Mouse (Mus musculus): Measurements from ENCODE around the gene Dusp5.
"Not testable (repeated sequence)": the region's sequence is repeated elsewhere in the genome, so short reads cannot be mapped to it uniquely, and the experiment has no call there.

Dusp5 gene

DNA sequence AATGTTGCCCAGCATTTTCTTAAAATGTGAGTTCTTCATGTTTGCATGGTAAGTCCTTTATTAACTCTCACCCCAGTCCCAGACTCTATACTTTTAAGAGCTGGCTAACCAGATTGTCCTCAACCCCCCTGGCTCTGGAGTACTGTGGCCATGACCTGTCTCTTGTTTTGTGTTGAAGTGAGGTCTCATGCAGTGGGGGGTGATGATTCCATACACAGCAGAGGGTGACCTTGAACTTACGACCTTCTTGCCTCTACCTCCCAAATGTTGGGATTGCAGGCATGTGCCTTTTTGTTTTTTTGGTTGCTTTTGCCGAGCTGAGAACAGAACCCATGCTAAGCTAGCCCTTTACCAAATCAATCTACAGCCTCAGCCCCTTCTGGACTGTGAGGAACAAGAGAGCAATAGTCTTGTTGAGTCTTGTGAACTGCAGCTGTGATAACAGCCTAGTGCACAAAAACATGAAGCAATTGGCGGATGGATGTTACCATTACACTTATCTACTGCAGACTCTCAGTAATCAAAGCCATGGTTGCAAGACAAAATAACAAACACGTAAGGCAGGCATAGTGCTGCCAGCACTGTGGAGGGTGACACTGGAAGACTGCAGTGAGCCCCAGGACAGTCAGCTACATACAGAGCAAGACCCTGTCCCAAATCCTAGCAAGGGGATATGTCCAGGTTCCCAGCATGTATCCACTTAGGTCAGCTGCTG is 46.5 kb downstream of the Dusp5 start:
- no peak for DNase-seq (ENCODE audit: low read depth, low spot score)

DNA sequence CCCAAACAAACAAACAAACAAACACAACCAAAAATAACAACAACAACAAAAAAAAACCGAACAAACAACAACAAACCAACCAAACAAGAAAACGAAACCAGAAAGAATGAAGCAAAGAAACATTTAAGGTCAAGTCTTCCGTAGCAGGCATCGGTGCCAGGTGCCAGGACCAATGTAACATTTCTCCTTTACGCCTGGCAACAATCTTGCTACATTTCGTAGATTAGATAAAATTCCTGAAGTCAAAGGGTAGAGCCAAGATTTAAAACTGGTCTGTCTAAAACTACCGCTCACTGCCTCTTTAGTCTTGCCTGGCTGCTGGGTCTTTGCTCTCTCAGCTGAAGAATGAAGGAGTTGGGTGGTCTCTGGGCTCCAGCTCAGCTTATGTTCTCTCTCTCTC is 47.2 kb downstream of the Dusp5 start:
- DNase-seq (ENCODE audit: low read depth, low spot score), result no peak

DNA sequence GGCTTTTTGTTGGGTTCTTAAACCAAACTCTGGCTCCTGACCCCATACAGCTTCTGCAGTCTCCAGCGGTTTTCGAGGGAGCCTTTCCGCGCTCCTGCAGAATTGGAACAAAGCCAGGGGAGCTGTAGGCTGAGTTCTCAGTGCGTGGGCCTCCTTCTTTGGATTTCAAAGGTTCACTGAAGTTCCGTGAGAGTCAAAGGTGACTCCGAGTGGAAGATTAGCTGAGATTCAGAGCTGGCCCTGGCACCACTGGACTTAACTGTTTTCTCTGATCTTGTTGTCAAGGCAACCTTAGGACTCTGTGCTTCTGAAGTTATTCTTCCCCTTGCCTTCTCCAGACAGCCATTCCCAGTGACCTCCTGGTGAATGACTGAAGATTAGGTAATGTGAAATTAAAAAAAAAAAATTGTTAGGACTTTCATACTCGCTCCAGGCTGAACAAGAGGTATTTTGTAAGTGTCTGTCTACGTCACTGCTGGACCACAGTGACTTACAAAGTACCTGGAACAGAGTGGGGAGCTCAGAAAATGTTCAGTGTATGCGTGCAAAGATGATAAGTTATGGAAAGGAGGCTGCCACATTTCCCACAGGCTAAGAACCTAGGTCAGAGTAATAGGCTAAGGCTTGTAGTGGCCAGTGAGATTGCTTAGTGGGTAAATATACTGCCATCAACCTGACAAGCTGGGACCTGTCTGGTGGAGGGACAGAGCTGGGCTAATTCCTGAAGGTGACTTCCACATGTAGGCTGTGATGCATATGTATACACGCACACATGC is 48.3 kb downstream of the Dusp5 start:
- DNase-seq (ENCODE audit: low read depth, low spot score), result no peak

DNA sequence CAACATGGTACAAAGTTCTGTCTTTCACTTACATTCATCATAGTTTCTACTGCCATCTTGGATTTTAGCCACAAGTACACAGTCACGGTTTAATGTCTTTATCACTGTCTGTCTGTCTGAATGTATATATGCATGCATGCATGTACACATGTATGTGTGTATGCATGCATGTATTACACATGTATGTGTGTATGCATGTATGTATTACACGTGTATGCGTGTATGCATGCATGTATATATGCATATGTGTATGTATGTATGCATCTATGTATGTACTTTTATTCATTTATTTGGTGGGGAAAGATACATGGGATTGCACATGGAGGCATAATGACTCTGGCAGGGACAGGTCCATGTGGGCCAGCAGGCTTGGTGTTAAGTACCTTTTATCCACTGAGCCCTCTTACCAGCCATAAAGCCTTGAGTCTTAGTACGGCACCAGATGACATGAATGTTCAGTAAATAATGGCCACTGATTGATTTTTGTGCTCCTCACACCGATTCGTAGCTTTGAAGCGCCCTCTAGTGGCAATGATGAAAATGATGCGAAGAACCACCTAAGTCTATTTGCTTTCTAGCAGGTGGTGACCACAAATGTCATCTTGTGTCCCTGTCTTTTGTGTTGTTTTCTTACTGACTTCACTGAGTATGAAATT is 49.8 kb downstream of the Dusp5 start:
- peak; percentile 85 for DNase-seq (ENCODE audit: low read depth, low spot score)

DNA sequence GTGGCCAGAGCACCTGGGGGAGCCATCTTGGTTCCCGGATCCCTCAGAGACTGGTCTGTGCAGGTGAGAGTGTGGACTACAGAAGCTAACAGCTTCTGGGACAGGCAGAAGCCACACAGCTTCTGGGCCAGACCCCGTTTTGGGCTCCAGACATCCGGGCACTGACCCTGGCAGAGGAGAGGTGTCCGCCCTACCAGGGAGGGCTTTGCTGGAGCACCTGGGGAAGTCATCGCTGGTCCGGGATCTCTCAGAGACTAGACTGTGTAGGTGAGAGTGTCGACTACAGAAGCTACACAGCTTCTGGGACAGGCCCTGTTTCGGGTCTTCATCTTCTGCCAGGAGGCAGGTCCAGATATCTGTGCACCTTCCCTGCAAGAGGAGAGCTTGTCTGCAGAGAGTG is 51.4 kb downstream of the Dusp5 start:
- not testable (repeated sequence) for DNase-seq (ENCODE audit: low read depth, low spot score)

DNA sequence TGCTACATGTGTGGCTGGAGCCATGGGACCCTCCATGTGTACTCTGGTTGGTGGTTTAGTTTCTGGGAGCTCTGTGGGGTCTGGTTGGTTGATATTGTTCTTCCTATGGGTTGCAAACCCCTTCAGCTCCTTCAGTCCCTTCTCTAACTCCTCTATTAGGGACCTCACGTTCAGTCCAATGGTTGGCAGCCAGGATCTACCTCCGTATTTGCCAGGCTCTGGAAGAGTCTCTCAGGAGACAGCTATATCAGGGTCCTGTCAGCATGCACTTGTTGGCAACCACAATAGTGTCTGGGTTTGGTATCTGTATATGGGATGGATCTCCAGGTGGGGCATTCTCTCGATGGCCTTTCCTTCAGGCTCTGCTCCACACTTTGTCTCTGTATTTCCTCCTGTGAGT is 58.8 kb downstream of the Dusp5 start:
- not testable (repeated sequence) for DNase-seq (ENCODE audit: low read depth, low spot score)

DNA sequence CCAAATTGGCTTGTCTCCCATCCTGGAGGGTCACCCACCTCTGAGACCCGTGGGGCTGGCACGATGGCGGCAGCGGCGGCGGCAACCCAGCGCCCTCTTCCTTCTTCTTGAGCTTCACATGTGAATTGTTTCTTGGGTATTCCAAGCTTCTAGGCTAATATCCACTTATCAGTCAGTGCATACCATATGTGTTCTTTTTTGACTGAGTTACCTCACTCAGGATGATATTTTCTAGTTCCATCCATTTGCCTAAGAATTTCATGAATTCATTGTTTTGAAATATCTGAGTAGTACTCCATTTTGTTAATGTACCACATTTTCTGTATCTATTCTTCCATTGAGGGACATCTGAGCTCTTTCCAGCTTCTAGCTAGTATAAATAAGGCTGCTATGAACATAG is 60.1 kb downstream of the Dusp5 start, which contains the start of gene Nutf2-ps1:
Gene Nutf2-ps1 (minus strand): TSS at position 101 of the 400 bp plus-strand sequence.
- not testable (repeated sequence) for DNase-seq (ENCODE audit: low read depth, low spot score)
